Mouse (Mus musculus): ENCODE data around the gene Shank3. TPM values are rescaled to one million over a fixed set of nuclear protein-coding genes. Genes with fewer than 3 reads are reported as not detected.

Gene Shank3
- polyA plus RNA-seq (2015; fragmentation: Nextera tagmentation; extraction: Ambion mirVana) = 16.0 and 16.9 TPM in 2 replicates

DNA sequence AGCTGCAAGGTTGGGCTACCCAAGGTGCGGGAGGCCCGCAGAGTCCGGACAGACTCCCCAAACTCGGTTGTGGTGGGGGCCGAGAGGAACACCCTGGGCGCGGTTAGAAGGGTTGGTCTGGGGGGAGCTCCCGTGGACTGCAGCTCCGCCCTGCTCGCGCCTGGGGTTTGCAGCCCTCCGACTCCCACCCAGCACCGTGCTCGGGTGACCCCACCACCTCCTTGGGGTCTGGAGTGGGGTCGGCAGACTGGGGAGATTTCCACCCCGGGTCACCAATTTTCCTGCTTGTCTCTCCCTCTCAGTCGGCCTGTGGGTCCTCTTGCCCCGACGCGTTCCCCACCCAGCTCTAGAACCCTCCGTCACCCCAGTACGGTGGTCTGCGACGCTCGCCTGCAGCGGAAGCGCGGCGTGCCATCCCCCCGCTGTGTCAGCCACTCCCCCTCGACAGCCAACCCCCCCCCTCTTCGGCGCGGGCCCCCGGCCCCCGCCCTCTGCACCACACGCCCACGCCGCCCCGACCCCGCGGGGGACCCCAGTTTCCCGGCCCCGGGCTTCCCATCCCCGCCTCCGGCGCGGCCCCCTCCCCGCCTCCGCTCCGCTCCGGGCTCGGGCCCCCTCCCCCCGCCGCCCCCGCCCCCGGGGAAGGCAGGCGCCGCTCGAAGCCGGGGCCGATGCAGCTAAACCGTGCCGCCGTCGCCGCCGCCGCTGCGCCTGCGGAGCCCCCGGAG lies at the start of gene Shank3:
Shank3 (plus strand) TSS at position 663 of the 728 bp plus-strand sequence.
- peak within 1 kb of the TSS; percentile 87 for H3K4me2 ChIP-seq
- H3K4me1 ChIP-seq = peaks cover 24% of the 10 kb centered on the region
- peak; percentile 45 for ATAC-seq (replicated peaks)
- no peaks in the 10 kb centered on the region for H3K9me3 ChIP-seq
- H3K27ac ChIP-seq = peak within 1 kb of the TSS; percentile 82
- H3K9ac ChIP-seq = peak within 1 kb of the TSS; percentile 75
- H3K36me3 ChIP-seq (replicated peaks) = no peaks in the 10 kb centered on the region
- 0% methylated on average over 37 of the region's 72 CpGs for WGBS
- H3K4me3 ChIP-seq = peak within 1 kb of the TSS; percentile 82
- peaks cover 10% of the 10 kb centered on the region for H3K27me3 ChIP-seq (replicated peaks)

DNA sequence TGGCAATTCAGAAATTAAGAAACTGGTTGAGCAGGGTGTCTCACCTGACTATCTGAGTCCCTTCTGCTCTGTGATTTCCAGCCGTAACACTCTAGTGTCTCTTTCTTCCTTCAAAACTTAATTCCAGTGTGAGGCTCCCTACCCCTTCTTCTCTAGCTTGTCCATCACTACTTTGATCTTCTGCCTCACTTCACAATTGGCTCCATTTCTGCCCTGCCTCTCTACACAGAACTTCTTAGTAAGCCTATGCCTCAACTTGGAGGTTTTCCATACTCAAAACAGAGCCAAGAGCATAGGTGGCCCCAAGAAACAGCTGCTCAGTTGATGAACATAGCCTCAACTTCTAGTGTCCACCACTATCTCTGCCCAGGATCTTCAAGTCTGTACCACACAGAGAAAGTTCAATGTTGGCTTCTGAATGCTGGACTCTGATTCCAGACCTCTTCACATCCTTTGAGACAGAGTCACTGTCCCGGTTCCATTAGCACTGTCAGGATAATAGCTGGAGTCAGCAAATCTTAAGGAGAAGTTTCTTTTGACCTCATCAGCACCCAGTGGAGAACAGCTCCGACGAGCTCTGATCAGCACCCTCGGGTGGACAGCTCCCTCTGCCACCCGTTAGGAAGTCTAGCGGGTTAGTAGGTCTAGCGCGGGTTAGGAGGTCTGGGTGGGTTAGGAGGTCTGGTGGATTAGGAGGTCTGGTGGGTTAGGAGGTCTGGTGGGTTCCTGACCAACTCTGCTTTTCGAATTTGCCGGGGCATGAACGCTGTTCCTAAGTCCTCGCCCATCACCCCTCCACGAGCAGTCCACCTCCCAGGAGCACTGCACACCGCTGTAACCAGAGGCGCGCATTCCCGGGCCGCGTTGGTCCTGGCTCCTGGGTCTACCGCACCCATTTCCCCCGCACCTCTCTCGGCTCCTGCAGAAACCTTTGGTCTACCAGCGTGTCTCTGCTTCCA lies 46.2 kb upstream of the Shank3 start:
- peaks cover 18% of the 10 kb centered on the region for H3K36me3 ChIP-seq (replicated peaks)
- H3K27me3 ChIP-seq (replicated peaks) = no peaks in the 10 kb centered on the region
- ATAC-seq (replicated peaks) = peak; percentile 83
- peak overlapping the region; percentile 85 for H3K9ac ChIP-seq
- no peaks in the 10 kb centered on the region for H3K9me3 ChIP-seq
- peak overlapping the region; percentile 91 for H3K27ac ChIP-seq
- peak overlapping the region; percentile 98 for H3K4me2 ChIP-seq
- 5% methylated on average over 24 of the region's 24 CpGs for WGBS
- peaks cover 31% of the 10 kb centered on the region for H3K4me1 ChIP-seq
- H3K4me3 ChIP-seq = peak overlapping the region; percentile 78

DNA sequence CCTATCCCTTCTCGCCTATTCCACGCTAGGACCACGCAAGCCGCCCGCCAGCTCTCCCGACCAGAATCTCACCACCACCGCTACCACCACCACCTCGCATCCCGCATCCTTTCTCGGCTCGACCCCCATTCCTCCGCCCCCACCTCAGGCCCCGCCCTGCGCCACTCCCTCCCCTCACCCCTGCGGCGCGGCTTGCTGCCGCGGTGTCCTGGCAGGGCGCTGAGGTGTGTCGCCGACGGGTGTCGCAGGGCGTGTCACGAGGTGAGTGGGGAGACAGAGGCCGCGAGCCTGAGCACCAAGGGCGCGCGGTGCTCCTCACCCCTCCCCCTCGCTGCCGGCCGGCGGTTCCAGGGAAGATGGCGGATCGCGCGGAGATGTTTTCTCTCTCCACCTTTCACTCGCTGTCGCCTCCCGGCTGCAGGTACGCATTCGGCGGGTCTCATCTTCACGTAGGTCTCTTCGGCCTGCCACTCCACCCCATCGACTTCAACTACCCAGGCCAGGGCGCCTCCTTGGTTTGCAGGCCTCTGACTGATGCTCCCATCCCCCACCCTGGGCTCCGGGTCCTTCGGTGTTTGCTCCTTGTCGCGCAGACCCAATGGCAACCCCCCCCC lies 45.5 kb upstream of the Shank3 start, which contains the start of gene Mapk8ip2:
Mapk8ip2 (plus strand) TSS at position 49 of the 614 bp plus-strand sequence.
- H3K4me1 ChIP-seq = peaks cover 32% of the 10 kb centered on the region
- H3K9ac ChIP-seq = peak within 1 kb of the TSS; percentile 85
- peak within 1 kb of the TSS; percentile 78 for H3K4me3 ChIP-seq
- no peaks in the 10 kb centered on the region for H3K27me3 ChIP-seq (replicated peaks)
- ATAC-seq (replicated peaks) = peak; percentile 85
- under 1% methylated on average over 53 of the region's 53 CpGs for WGBS
- no peaks in the 10 kb centered on the region for H3K9me3 ChIP-seq
- H3K4me2 ChIP-seq = peak within 1 kb of the TSS; percentile 98
- peaks cover 26% of the 10 kb centered on the region for H3K36me3 ChIP-seq (replicated peaks)
- H3K27ac ChIP-seq = peak within 1 kb of the TSS; percentile 91

DNA sequence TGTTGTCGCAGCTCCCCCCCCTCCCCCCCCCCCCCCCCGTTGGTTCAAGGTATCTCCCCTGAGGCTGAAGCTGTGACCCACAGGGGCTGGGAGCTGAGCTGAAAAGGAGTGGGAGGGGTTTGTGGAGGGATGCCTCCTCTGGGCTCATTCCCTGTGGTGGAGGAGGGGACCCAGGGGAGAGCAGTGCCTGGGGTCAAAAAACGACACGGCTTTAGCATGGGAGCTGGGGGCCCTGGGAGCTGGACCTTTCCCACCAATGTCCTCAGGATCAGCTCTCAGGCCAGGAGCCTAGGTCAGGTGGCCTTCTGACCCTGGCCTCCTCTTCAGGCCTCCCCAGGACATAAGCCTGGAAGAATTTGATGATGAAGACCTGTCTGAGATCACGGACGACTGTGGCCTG lies 44.6 kb upstream of the Shank3 start:
- no peaks in the 10 kb centered on the region for H3K27me3 ChIP-seq (replicated peaks)
- H3K4me2 ChIP-seq = peak overlapping the region; percentile 98
- H3K9me3 ChIP-seq = no peaks in the 10 kb centered on the region
- peak overlapping the region; percentile 85 for H3K9ac ChIP-seq
- H3K27ac ChIP-seq = peak overlapping the region; percentile 91
- WGBS = 13% methylated on average over 4 of the region's 6 CpGs
- H3K4me3 ChIP-seq = peak overlapping the region; percentile 78
- no peak for ATAC-seq (replicated peaks)
- peaks cover 32% of the 10 kb centered on the region for H3K36me3 ChIP-seq (replicated peaks)
- H3K4me1 ChIP-seq = peaks cover 32% of the 10 kb centered on the region

DNA sequence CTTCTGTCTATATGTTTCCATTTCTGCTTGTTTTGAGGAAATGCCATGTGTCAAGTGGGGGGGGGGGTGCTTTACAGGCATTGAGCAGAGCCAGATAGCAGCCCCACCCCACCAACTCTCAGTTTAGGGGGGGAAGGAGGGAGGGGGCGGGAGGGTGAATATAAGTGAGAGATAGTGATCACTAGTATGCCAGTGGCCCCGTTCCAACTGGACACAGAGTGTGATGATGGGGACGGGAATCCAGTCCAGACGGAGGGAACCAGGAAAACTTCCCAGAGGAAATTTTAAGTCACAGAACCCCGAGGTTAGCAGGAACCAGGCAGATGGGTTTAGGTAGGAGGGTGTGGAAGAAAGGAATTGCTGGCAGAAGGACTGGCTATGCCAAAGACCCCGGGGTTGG lies 43.8 kb upstream of the Shank3 start:
- peak overlapping the region; percentile 85 for H3K9ac ChIP-seq
- H3K27me3 ChIP-seq (replicated peaks) = no peaks in the 10 kb centered on the region
- ATAC-seq (replicated peaks) = no peak
- H3K9me3 ChIP-seq = no peaks in the 10 kb centered on the region
- H3K4me3 ChIP-seq = peak overlapping the region; percentile 78
- peak overlapping the region; percentile 98 for H3K4me2 ChIP-seq
- peaks cover 32% of the 10 kb centered on the region for H3K4me1 ChIP-seq
- 87% methylated on average over 6 of the region's 6 CpGs for WGBS
- H3K36me3 ChIP-seq (replicated peaks) = peaks cover 38% of the 10 kb centered on the region
- H3K27ac ChIP-seq = no peak overlapping the region

DNA sequence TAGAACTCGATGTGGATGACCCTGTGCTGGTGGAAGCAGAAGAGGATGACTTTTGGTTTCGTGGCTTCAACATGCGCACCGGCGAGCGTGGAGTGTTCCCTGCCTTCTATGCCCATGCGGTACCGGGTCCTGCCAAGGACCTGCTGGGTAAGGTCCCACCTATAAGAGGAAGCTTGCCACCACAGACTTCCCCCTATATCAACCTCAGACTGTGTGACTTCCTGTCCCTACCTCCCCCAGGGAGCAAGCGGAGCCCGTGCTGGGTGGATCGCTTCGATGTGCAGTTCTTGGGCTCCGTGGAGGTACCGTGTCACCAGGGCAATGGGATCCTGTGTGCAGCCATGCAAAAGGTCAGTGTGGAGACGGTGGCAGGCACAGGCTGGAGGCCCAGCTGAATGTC lies 40.5 kb upstream of the Shank3 start:
- H3K36me3 ChIP-seq (replicated peaks) = peaks cover 53% of the 10 kb centered on the region
- H3K27me3 ChIP-seq (replicated peaks) = no peaks in the 10 kb centered on the region
- no peaks in the 10 kb centered on the region for H3K9me3 ChIP-seq
- peaks cover 22% of the 10 kb centered on the region for H3K4me1 ChIP-seq
- no peak overlapping the region for H3K4me2 ChIP-seq
- no peak overlapping the region for H3K27ac ChIP-seq
- ATAC-seq (replicated peaks) = no peak
- WGBS = 93% methylated on average over 15 of the region's 15 CpGs
- no peak overlapping the region for H3K9ac ChIP-seq
- H3K4me3 ChIP-seq = no peak overlapping the region

GRCm38 (mm10) chr15:89459821-89460220 lies 39.6 kb upstream of the Shank3 start:
- H3K4me3 ChIP-seq = no peak overlapping the region
- H3K4me2 ChIP-seq = no peak overlapping the region
- no peak for ATAC-seq (replicated peaks)
- no peak overlapping the region for H3K9ac ChIP-seq
- peaks cover 20% of the 10 kb centered on the region for H3K4me1 ChIP-seq
- H3K9me3 ChIP-seq = no peaks in the 10 kb centered on the region
- no peaks in the 10 kb centered on the region for H3K27me3 ChIP-seq (replicated peaks)
- 94% methylated on average over 7 of the region's 7 CpGs for WGBS
- H3K27ac ChIP-seq = no peak overlapping the region
- peaks cover 53% of the 10 kb centered on the region for H3K36me3 ChIP-seq (replicated peaks)

GRCm38 (mm10) chr15:89460298-89460697 lies 39.1 kb upstream of the Shank3 start:
- no peaks in the 10 kb centered on the region for H3K27me3 ChIP-seq (replicated peaks)
- ATAC-seq (replicated peaks) = no peak
- H3K4me1 ChIP-seq = peaks cover 19% of the 10 kb centered on the region
- WGBS = 80% methylated on average over 10 of the region's 10 CpGs
- no peak overlapping the region for H3K27ac ChIP-seq
- no peak overlapping the region for H3K4me2 ChIP-seq
- no peak overlapping the region for H3K4me3 ChIP-seq
- no peak overlapping the region for H3K9ac ChIP-seq
- peaks cover 53% of the 10 kb centered on the region for H3K36me3 ChIP-seq (replicated peaks)
- H3K9me3 ChIP-seq = no peaks in the 10 kb centered on the region

DNA sequence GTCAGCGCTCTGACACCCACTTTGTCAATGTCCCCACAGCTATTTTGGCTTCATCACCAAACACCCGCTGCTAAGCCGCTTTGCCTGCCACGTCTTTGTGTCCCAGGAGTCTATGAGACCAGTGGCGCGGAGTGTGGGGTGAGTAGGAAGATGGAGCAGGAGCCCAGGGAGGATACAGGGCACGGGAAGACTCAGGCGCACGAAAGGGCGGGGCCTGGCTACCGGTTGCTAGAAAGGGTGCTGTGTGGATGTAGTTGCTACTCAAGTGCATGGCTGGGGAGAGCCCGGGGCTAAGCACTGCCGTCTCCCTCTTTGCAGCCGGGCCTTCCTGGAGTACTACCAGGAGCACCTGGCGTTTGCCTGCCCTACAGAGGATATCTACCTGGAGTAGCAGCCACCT lies 38.1 kb upstream of the Shank3 start:
- Histone ChIP-seq H3K36me3 (replicated peaks) (peaks cover 53% of the 10 kb centered on the region), H3K27me3 (replicated peaks) (no peaks in the 10 kb centered on the region), H3K4me3 (no peak overlapping the region), H3K9me3 (no peaks in the 10 kb centered on the region), H3K27ac (no peak overlapping the region), H3K4me1 (peaks cover 13% of the 10 kb centered on the region; the same call in 1 of the 2 replicates), H3K4me2 (no peak overlapping the region), H3K9ac (no peak overlapping the region)
- ATAC-seq (replicated peaks) = no peak
- 86% methylated on average over 15 of the region's 15 CpGs for WGBS

DNA sequence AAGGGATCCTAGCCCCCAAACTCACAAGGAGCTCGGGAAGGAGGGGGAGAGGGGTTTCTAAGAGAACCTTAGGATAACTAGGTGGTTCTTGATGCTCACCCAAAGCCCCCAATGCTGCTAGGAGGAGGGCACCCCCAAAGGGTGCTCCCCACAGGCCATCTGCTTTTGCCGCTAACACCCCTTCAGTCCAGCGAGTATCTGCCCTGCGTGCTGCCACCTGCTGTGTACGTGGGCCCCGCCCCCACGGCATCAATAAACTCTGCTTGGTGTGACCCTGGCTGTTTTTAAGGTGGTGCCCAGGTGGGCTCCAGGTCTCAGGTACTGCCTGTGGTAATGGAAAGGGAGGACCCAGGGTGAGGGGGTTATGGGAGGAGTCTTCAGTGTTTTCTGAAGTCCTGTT lies 37.2 kb upstream of the Shank3 start:
- Histone ChIP-seq H3K4me2 (no peak overlapping the region), H3K9ac (no peak overlapping the region), H3K27me3 (replicated peaks) (no peaks in the 10 kb centered on the region), H3K4me3 (no peak overlapping the region), H3K9me3 (no peaks in the 10 kb centered on the region), H3K27ac (no peak overlapping the region), H3K36me3 (replicated peaks) (peaks cover 44% of the 10 kb centered on the region), H3K4me1 (peaks cover 13% of the 10 kb centered on the region; the same call in 1 of the 2 replicates)
- no peak for ATAC-seq (replicated peaks)
- 81% methylated on average over 7 of the region's 7 CpGs for WGBS

DNA sequence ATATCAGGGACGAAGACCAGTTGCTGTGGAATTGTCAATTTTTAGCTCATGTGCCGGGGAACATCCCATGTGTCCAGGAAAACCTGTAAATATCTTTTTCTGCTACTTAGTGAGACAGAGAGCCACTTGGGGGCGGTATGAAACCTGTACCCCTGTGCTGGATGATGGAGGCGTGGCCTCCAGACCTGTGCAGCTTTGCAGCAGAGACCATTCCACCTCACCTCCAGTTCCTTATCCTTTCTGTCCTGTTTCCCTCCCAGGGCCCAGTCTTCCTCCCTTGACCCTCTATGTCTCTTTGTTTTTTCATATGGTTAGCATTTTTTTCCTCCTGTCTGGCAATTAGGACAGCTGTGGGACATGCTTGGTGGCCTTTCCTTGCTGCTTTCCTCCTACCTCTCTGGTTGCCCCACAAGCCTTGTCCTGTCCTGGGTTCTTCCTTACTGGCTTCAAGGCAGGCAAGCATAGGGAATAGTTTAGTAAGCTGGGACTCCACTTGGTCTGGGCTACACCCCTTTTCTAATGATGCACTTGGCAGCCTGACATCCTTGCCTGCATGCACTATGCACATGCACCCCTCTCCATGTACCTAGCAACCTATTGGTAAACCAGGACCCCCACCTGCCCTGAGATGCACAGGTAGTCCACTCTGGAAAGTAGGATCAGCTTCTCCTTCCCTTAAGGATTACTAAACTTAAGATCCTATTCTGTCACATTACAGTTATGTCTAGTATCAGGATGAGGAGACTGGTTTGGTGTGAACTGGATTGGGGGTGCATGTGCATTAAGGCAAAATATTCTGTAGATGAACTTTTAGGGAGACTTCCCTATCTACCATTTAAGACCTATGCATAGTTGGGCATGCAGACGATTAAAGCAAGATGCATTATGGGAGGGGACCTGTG lies 35.8 kb upstream of the Shank3 start:
- no peak for ATAC-seq (replicated peaks)
- Histone ChIP-seq H3K27me3 (replicated peaks) (no peaks in the 10 kb centered on the region), H3K4me2 (no peak overlapping the region), H3K9ac (no peak overlapping the region), H3K4me1 (peaks cover 9% of the 10 kb centered on the region; the same call in 1 of the 2 replicates), H3K36me3 (replicated peaks) (peaks cover 31% of the 10 kb centered on the region), H3K27ac (no peak overlapping the region), H3K9me3 (no peaks in the 10 kb centered on the region), H3K4me3 (no peak overlapping the region)
- 65% methylated on average over 5 of the region's 5 CpGs for WGBS
